Mouse (Mus musculus): ENCODE measurements around the gene Tas2r119.
"Not testable (repeated sequence)": the region's sequence is repeated elsewhere in the genome, so short reads cannot be mapped to it uniquely, and the experiment has no call there.

Tas2r119 gene

DNA sequence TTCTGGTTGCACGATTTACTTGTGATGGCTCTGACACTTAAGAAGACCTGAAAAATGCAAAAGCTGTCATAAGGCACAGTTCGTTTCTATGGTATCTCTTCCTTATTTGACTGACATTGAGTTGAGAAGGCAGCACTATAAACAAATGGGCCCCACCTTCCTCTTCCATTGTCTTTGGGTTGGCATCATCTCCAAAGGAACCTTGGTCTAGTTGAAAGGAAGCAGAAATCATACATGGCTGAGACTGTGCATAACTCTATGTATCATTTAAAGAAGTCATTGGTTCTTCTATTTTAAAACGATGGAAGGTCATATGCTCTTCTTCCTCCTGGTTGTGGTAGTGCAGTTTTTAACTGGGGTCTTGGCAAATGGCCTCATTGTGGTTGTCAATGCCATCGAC lies at the start of gene Tas2r119:
Tas2r119 (plus strand) TSS at position 301 of the 400 bp plus-strand sequence.
- DNase-seq (ENCODE audit: low spot score): no peak

DNA sequence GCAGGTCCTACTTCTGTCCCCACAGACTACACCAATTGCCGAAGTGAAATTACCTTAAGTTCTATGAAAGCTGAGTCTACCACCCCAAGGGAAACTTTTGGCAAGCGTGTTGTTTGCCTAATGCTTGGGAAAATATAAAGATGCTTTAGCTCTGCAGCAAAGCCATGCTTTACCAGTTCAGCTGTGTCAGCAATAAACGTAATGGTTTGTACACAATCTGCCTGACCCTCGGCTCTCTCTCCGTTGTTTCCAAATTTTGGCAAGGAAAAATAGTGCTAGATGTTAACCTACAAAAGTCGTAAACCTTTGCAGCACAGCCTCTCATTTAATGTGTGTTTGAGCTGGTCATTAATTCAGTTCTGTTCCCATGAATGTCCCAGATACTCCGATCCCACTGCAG lies 44.8 kb upstream of the Tas2r119 start:
- no peak for DNase-seq (ENCODE audit: low spot score)

GRCm38 (mm10) chr15:32141657-32142056 lies 35.4 kb upstream of the Tas2r119 start:
- DNase-seq (ENCODE audit: low spot score): no peak

GRCm38 (mm10) chr15:32144269-32144668 lies 32.8 kb upstream of the Tas2r119 start:
- DNase-seq (ENCODE audit: low spot score): no peak

DNA sequence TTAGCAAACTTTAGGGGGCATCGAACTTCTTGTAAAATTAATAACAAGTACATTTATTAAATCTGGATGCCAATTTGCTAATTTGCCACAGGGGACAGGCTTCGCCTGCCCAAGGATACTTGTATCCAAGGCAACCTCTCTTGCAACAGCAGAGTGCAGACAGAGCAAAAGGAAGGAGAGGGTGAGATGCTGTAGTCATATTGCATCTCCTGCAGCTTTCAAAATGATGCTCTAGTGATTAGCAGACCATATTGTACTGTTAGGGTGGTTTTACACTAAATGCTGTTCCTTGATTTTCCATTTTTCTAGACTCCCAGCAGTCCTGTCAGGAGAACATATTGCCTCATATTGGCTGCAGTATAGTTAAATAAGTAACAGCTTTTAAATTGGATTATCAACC lies 23.7 kb upstream of the Tas2r119 start:
- DNase-seq (ENCODE audit: low spot score): no peak

DNA sequence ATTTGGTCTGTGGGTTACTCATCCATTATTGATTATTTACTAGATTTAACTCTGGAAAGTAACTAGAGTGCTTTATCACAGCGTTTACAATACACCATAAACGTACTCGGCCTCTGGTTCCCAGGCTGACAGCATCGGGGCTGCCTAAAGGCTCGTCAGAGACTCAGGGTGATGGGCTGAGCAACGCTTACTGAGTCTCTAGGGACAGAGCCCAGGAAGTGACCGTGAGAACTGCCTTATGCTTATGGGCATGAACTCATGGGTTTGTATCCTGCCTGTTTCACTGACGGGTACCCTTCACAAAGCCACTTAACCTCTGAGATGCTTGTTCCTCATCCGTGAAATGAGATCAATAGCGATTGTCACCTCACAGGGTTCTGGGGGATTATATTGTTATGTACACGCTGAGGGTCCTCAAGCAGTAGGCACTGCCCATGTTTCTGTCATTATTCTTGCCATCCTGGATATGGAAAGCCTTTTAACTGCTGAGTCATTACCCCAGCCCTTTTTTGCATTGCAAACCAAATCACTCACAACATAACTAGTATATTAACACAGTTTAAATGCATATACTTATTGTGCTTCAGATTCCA lies 23.1 kb upstream of the Tas2r119 start:
- DNase-seq (ENCODE audit: low spot score): no peak

GRCm38 (mm10) chr15:32156126-32156525 lies 21.0 kb upstream of the Tas2r119 start:
- no peak for DNase-seq (ENCODE audit: low spot score)

DNA sequence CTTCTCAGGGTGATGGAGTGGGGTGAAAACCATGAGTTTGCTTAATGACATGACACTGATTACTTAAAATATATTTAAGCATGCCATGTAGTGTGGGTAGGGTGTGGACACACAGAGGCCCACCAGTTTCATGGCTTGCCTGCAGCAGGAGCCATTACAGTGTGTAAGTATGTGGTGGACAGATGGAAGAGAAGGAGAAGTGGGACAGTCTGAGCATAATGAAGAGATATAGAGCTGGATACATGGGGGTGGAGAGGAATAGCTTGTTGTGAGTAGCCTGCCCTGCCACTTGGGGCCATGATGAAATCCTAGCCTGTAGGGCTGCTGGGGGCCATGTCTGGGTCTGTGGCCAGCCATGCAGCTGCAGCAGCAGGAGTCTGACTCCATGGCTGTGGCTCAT lies 16.8 kb upstream of the Tas2r119 start:
- no peak for DNase-seq (ENCODE audit: low spot score)

- DNase-seq (ENCODE audit: low spot score): no peak
Observed at GRCm38 (mm10) chr15:32171764-32172163, 5.3 kb upstream of the Tas2r119 start.

DNA sequence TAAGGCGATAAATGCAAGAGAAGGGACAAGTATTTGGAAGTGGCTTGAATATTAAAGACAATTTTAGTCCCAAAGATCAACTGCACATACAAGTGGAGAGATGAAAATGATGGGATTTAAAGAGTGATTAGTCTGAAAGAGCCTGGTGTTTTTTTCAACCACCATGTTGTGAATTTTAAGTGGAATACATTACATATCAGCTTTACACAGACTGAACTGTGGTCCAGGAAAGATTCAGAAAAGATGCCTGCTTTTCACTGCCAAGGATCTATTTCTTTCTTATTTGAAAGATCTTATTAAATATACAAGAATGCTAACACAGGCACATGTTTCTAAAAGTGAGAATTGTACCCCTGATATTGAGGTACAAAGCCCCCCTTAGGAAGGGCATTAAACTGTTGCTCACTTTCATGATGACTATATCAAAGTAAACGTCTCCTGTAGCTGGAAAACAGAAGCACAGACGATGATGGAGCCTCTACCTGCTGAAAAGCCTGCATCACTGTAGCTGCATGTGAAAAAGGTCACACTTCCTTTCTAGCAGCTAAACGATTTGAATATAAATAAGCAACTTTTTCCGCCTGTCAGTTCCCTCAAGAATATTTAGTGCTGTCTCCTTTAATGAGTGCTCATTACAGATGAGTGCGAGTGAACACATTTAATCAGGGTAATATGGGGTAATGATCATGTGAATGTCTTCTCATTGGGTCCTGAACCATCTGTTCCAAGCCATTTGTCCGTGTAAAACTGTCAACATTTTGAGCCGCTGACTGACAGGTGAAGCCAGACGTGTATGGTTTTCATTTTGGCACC lies 4.7 kb upstream of the Tas2r119 start:
- no peak for DNase-seq (ENCODE audit: low spot score)

DNA sequence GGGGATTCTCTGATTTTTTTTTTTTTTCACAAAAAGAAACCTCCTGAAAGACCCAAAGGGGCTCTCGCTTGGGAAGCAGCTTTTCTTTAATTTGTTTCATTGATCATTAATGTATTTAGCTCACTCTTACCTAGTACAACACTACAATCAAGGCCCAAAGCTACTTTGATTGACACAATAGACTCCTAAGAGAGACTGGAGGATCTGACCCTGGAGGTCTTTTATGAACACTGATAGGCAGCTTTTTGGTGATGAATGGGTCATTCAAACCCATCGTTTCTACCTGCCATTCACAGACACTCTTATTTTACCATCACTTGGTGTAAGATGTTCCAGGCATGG lies 4.1 kb upstream of the Tas2r119 start:
- DNase-seq (ENCODE audit: low spot score): no peak

DNA sequence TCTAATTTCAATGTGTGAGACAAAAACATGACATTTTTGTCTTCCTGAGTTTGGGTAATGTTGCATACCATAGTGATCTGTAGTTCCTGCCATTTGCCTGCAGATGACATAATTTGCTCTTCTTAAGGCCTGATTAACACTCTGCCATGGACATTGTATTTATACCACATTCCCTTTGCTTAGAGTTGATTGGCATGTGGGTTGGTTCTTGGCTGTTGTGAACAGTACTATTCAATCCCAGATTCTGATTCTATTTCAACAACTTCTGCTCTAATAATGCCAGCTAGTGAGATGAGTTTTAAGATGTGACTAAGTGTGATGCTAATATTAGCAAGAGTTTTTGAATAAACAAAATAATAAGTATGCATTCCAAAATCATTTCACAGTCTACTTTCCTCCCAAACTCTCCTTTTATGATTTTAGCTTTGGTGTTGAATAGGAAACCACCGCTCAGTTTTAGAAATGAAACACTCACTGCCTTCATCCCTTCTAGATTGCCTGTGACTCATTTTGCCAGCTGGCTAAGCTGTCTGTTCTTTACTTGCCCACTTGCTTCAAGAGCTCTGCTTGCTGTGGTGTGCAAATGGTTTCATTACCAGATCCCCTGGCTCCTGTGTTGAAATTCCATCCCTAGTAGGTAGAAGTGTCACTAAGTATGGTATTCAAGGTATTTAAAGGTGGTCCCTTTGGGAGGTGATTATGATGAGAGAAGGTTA lies 3.1 kb downstream of the Tas2r119 start:
- no peak for DNase-seq (ENCODE audit: low spot score)

DNA sequence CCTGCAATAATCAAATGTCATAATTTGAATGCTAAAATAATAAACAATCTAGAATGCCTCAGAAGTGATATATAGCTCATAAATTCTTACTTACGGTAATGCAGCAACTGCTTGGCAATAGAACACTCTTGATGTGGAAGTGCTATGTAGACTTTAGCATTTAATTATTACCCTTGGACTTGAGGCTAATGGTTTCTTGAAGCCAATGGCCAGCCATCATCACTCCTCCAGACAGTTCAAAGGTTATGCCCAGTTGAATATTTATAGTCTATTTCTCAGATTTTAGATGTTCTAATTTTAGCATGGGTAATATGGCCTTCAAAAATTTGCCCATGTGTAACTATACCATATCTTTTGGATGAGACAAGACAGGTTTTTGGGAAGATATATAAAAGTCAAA lies 4.9 kb downstream of the Tas2r119 start:
- DNase-seq (ENCODE audit: low spot score): no peak

DNA sequence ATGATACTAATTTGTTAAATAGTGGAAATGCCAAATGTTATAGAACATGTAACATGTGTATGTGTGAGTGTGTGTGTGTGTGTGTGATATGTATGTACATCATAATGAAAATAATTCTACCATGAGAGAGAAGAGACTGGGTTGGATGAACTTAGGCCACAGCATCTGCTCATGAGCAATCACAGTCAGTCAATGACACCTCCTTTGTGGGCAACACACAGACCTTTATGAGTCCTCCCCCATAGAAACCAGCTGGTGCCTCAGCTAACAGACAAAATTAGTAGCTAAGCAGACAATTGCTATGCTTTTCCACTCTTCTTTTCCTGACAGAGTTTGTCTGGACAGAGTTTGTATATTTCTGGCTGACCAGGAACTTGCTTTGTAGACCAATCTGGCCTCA lies 7.9 kb downstream of the Tas2r119 start:
- DNase-seq (ENCODE audit: low spot score): no peak

DNA sequence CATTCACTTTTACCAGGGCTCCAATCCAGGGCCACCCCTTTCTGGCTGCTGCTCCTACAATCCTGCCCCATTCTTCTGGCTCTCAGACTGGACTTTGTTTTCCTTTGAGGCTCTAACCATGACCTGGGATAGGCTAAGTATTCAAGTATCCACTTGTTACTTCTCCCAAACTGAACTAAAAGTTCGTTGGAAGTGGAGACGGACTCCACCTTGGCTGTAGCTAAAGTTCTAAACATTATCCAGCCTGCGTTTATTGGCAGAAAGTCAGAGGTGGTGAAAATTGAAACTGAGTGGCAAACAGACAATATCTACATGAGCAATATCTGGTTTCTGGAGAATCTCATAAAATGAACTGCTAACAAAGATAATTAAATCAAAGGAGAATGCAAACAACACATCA lies 12.8 kb downstream of the Tas2r119 start:
- DNase-seq (ENCODE audit: low spot score): no peak

DNA sequence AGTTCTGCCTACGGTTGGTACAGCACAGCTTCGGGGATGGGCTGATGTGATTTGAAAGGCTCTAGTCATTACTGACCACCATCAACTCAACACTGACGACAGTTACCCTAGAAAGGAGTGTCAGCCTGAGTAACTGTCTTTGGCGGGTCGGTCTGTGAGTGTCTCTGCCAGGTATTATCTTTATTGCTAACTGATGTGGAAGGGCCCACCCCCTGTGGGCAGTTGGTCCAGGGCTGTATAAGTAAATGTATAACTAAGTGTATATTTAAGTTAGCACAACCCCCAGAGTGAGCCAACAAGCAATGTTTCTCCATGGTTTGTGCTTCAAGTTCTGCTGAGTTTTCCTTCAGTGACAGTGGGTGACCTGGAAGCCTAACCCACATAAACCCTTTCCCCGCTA lies 13.3 kb downstream of the Tas2r119 start:
- no peak for DNase-seq (ENCODE audit: low spot score)

DNA sequence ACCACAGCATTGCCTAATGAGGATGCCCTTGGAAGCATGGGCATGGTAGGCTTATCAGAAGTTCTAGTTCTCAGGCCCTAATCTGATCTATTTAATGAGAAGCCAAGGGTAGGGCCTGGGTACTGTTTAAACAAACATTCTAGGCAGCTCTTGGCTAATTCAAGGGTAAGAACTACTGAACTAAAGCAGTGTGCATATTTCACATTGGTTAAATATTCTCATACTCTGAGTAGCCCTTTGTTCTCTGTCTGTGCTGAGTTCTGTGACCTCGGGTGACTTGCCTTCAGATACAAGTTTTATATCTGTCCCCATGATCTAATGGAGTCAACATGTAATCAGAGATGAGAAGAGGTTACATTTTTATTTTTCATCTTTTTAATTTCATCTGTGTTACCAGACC lies 15.9 kb downstream of the Tas2r119 start:
- no peak for DNase-seq (ENCODE audit: low spot score)

DNA sequence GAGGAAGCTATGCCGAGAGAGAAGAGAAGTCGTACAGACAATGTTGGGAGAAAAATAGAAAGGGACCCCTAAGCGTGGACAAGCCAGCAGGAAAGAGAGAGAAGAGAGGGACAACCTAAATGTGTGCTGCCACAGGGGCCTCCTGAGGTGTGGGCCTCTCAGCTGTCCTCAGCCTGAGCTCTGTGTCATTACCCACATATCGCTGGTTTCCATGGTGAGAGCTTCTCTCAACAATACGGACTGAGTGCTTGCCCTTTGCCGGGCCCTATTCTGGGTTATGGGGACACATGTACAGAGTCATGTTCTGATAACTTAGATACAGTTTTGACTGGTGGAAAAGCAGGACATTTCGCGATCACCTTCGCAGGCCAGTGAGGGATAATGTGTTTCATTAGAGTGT lies 21.0 kb downstream of the Tas2r119 start:
- DNase-seq (ENCODE audit: low spot score): no peak

GRCm38 (mm10) chr15:32198561-32198960 lies 21.5 kb downstream of the Tas2r119 start:
- DNase-seq (ENCODE audit: low spot score): no peak

GRCm38 (mm10) chr15:32203242-32203641 lies 26.2 kb downstream of the Tas2r119 start:
- DNase-seq (ENCODE audit: low spot score): no peak

GRCm38 (mm10) chr15:32204908-32205307 lies 27.8 kb downstream of the Tas2r119 start:
- DNase-seq (ENCODE audit: low spot score): no peak

DNA sequence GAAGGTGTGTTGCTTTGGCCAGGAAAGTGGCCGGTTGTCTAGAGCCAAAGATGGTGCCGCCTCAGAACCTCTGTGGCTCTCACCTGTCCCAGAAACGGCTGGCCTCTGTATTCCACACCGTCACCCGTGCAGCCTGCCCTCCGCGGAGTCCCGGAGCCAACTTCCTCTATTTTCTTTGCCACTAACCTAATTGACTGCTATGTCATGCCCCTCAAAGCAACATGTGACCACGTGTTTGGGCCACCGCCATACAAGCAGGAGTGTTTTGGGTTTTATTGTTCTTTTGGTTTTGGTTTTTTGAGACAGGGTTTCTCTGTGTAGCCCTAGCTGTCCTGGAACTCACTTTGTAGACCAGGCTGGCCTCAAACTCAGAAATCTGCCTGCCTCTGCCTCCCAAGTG lies 37.6 kb downstream of the Tas2r119 start:
- not testable (repeated sequence) for DNase-seq (ENCODE audit: low spot score)

- no peak for DNase-seq (ENCODE audit: low spot score)
Observed at GRCm38 (mm10) chr15:32223028-32223427, 45.9 kb downstream of the Tas2r119 start.

Measured in MN1 (cell line).